Mouse (Mus musculus) kidney, adult 8-10 months (tissue): ENCODE results near the gene Lypd4.
"Not testable (repeated sequence)": the region's sequence is repeated elsewhere in the genome, so short reads cannot be mapped to it uniquely, and the experiment has no call there.

Experiments used
- DNase-seq, 2 experiments: peaks; one replicate each; pipeline ENCODE4 v3.0.0; 2022

Lypd4 gene

GRCm38 (mm10) chr7:24869532-24870165 lies at the start of gene Lypd4, which contains the start of gene Dmrtc2:
TSS of gene Lypd4 (minus strand) at chr7:24869941.
TSS of gene Dmrtc2 (plus strand) at chr7:24870057.
- DNase-seq = no peak

- DNase-seq = no peak
Measured at GRCm38 (mm10) chr7:24918763-24919323, 49.1 kb upstream of the Lypd4 start.

- DNase-seq = no peak
Measured at GRCm38 (mm10) chr7:24912480-24912879, 42.7 kb upstream of the Lypd4 start.

- DNase-seq = no peak
Measured at GRCm38 (mm10) chr7:24907211-24907748, 37.5 kb upstream of the Lypd4 start.

- DNase-seq = no peak
Measured at GRCm38 (mm10) chr7:24906551-24906950, 36.8 kb upstream of the Lypd4 start.

- peak; percentile 66 to 67 for DNase-seq
Measured at GRCm38 (mm10) chr7:24904936-24905335, 35.2 kb upstream of the Lypd4 start.

GRCm38 (mm10) chr7:24904070-24904483 lies 34.3 kb upstream of the Lypd4 start:
- peak; percentile 98 for DNase-seq

GRCm38 (mm10) chr7:24903444-24903825 lies 33.7 kb upstream of the Lypd4 start:
- no peak for DNase-seq

GRCm38 (mm10) chr7:24902630-24903443 lies 33.1 kb upstream of the Lypd4 start, which contains the start of gene Arhgef1:
TSS of gene Arhgef1 (plus strand) at chr7:24902912.
- DNase-seq = peak; percentile 50 to 73

GRCm38 (mm10) chr7:24902264-24902629 lies 32.5 kb upstream of the Lypd4 start:
- DNase-seq = no peak

GRCm38 (mm10) chr7:24901842-24902241 lies 32.1 kb upstream of the Lypd4 start:
- DNase-seq = no peak

GRCm38 (mm10) chr7:24901114-24901513 lies 31.4 kb upstream of the Lypd4 start:
- DNase-seq = no peak

GRCm38 (mm10) chr7:24897959-24898358 lies 28.2 kb upstream of the Lypd4 start:
- no peak for DNase-seq

- no peak for DNase-seq
Measured at GRCm38 (mm10) chr7:24897224-24897623, 27.5 kb upstream of the Lypd4 start, which contains the start of gene Cd79a. TSS of gene Cd79a (plus strand) at chr7:24897381.

- DNase-seq = no peak
Measured at GRCm38 (mm10) chr7:24896269-24896668, 26.5 kb upstream of the Lypd4 start.

- DNase-seq = not testable (repeated sequence)
Measured at GRCm38 (mm10) chr7:24895749-24896148, 26.0 kb upstream of the Lypd4 start.

GRCm38 (mm10) chr7:24892125-24892583 lies 22.4 kb upstream of the Lypd4 start:
- DNase-seq = no peak

GRCm38 (mm10) chr7:24891241-24892124 lies 21.7 kb upstream of the Lypd4 start:
- no peak for DNase-seq

GRCm38 (mm10) chr7:24890281-24891216 lies 20.8 kb upstream of the Lypd4 start:
- peak; percentile 65 to 66 for DNase-seq

GRCm38 (mm10) chr7:24889431-24890220 lies 19.9 kb upstream of the Lypd4 start:
- DNase-seq = peak; percentile 80 to 89
